Mouse (Mus musculus) testis, postnatal 14 days (tissue): Measurements from ENCODE around the gene Pphln1.

Experiments used
- DNase-seq: peaks from one replicate; pipeline ENCODE4 v3.0.0; 2021; ENCODE audit warnings: low spot score

Pphln1 gene

GRCm38 (mm10) chr15:93435998-93436397 is 37.8 kb downstream of the Pphln1 start:
- DNase-seq, result no peak

DNA sequence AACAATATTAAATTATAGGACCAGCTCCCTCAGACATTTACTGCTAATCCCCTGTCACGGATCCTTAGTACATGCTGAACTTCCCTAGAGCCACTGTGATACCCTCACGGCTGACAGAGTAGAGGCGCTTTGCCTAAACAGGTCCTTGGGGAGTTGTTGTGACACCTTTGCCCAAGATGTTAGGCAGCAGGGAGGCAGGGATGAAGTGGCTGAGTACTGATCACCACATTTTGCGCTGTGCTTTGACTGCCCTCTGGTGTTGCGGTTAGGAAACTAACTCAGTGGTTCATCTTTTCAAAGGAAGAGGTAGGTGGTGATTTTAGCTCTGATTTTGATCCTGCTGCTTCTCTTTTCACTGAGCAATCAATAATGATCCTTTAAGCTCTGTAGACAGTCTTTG is 40.5 kb downstream of the Pphln1 start:
- DNase-seq, result no peak

DNA sequence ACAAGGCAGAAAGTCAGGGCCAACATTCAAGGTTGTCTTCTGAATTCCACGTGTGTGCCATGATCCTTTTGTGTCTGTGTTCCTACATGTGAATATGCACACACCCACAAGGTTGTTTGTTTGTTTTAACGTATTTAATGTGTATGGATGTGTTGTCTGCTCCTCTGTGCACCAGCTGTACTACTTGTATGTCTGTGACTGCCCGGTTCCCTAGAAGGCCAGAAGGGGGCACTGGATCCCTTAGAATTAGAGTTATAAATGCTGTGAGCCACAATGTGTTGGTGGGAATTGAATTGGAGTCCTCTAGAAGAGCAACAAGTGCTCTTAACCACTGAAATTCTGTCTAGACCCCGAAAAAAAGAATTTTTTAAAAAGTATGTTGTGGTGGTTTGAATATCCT is 44.1 kb downstream of the Pphln1 start:
- DNase-seq, result no peak

GRCm38 (mm10) chr15:93443676-93444075 is 45.5 kb downstream of the Pphln1 start:
- DNase-seq, result no peak

DNA sequence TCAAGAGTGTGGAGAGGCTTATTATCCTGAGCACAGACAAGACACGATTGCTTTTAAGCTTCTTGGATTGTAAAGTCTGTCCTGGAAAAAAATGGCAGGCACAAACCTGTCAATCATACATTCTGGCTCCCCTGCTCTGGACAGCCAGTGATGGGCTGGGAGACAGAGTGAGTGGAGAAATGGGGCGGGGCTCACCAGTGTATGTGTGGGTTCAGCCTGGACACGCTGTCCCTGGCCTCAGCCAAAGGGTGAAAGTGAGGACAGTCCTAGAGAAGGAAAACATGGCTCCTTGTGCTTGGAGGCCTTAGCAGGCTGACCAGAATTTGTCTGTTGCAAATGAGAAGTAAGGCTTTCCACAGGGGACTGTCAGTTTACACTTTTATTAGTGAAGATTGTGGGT is 50.7 kb downstream of the Pphln1 start:
- DNase-seq, result no peak

DNA sequence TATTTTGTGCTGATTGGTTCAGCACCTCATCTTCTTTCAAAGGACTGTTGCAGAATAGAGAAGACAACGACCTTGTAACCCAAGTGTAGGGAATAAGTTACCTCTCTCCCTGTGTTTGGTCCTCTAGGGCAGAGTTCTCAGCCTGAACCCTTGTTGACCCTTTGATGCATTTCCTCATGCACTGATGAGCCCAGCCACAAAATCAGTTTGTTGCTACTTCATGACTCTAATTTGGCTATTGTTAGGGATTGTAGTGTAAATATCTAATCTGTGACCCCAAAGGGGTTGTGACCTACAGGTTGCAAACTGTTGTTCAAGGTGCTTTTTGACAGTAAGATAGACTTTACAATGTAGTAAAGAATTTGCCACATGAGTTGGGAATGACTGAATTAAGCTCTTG is 55.1 kb downstream of the Pphln1 start:
- DNase-seq, result no peak

DNA sequence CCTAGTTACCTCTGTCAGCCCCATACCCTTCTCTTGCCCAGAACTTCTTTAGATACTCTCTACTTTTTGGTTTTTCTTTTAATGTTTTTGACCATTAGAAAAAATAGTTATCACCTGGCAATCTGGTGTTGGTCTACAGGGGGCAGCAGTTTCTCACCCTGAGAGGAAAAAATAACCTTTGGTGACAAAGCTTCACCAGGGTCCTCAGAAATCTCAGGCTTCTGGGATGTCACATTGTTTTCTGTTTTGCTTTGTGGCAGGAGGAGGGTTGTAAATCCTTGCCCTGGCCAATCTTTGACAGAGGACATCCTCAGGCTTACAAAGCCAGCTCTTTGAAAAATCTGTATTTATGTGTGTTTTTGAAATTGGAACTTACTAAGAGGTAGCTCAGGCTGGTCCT is 57.9 kb downstream of the Pphln1 start:
- no peak for DNase-seq

- no peak for DNase-seq
These were observed 61.3 kb downstream of the Pphln1 start for GRCm38 (mm10) chr15:93459422-93459821.

GRCm38 (mm10) chr15:93461066-93461465 is 62.9 kb downstream of the Pphln1 start:
- DNase-seq, result no peak

GRCm38 (mm10) chr15:93471651-93472050 is 73.5 kb downstream of the Pphln1 start:
- DNase-seq, result no peak

DNA sequence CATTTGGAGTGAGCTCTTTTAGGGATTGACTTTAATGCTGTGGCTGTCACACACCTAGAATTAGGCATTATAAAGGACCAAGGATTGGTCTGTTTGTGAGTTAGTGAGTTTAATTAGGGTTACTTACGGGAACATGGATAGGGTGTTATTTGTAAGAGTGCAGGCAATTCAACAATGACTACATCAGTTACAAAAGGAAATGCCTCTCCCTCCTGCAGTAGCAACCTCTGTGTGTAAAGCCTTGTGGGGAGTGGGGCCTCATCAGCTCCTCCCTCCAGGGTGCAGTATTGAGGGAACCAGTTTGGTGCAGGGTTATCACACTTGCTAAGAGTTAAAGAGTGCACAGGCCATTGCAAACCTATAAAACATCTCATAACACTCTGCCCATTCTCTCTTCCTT is 73.9 kb downstream of the Pphln1 start:
- DNase-seq, result no peak

- no peak for DNase-seq
These were observed 76.1 kb downstream of the Pphln1 start for GRCm38 (mm10) chr15:93474277-93474676.

GRCm38 (mm10) chr15:93475688-93476087 is 77.5 kb downstream of the Pphln1 start:
- DNase-seq, result no peak

- DNase-seq, result no peak
These were observed 79.6 kb downstream of the Pphln1 start for GRCm38 (mm10) chr15:93477729-93478128.

DNA sequence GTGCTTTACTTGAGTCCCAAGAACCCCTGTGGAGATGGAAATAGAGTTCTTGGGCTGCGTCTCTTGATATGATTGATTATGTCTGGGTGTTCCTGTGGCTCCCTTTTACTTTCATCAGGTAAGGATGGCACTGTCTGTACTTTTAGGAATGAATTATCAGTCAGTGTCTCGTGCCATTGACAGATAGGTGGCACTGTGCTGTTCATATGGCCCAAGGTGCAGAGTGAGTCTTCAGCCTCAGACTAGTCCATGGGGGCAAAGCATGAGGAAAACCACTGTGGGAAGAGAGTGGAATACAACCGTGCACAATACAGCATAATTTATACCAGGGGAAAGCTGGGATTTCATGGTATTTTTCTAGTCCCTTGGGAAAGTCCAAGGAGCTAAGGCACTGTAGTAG is 80.5 kb downstream of the Pphln1 start:
- no peak for DNase-seq

DNA sequence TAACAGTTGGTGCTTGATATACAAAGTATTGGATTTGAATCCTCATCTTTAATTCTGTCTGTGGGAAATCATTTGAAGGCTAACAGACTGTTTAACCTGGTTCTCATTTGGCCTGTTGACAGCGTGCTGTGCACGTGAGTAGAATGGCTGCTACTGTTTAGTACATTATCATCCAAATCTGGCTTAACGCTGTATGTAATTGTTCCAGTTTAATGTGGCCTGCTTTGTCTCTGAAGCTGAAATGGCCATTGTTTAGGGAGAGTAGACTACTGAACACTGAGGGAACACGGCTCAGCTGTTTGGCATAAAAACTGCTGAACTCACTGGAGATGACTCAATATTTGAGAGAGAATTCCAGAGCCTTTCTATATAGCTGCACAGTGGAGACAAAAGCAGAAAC is 81.3 kb downstream of the Pphln1 start:
- DNase-seq, result no peak

GRCm38 (mm10) chr15:93481112-93481511 is 83.0 kb downstream of the Pphln1 start:
- DNase-seq, result no peak

DNA sequence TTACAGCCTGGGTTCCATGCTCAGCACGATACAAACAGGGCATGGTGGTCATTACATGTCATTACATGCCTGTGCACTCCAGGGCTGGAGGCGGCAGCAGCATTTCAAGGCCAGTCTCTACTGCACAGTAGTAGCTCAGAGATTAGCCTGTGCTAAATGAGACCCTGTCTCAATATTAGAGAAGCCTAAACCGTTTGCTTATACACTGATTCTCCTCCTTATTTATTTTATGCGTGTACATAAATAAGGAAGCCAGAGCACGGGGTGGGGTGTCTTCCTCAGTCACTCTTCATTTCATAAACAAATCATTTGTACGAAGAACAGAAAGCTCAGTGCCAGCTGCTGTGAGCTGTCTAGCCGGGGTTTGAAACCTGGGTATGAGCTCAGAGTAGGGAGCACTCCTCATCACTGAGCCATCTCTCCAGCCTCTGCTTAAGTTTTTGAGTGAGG is 86.1 kb downstream of the Pphln1 start:
- no peak for DNase-seq

GRCm38 (mm10) chr15:93485252-93485651 is 87.1 kb downstream of the Pphln1 start:
- DNase-seq, result no peak

GRCm38 (mm10) chr15:93486066-93486465 is 87.9 kb downstream of the Pphln1 start:
- no peak for DNase-seq

- DNase-seq, result no peak
These were observed 91.4 kb downstream of the Pphln1 start for GRCm38 (mm10) chr15:93489597-93489996.

DNA sequence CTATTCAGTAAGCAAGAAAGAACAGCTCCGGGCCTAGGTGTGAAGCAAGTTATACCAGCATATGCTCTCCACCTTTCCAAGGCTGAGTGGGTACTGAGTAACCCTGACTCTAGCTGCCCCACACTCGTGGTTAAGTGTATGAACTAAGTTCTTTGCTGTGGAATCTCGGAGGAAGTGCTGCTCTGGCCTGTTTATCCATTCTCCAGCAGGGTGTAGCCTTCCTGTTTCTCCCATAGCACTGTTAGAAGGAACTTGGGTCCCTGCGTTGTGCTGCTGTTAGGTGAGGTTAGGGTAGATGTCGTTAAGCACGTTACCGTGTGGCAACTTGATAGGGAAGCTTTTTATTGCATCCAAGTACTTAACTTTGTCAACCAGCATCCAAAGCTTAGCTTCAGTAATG is 96.5 kb downstream of the Pphln1 start:
- DNase-seq, result no peak

- DNase-seq, result no peak
These were observed 101.7 kb downstream of the Pphln1 start for GRCm38 (mm10) chr15:93499866-93500265.

DNA sequence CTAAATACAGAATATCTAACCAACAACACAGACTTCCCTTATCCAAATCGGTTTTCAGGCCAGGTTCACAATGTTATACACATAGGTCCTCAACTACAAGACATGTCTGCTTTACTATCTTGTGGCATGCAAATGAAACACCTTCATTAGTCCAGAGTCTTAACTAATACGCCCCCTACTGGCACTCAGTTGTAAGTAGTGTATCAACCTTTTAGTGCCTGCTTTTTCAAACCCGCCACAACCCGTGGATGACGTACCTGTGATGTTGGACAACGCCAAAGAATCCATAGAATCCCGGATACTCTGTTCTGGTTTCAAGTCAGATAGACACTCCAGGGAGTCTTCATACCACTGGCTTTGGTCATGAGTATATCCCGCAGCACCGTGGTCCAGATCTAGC is 104.6 kb downstream of the Pphln1 start:
- DNase-seq, result no peak

DNA sequence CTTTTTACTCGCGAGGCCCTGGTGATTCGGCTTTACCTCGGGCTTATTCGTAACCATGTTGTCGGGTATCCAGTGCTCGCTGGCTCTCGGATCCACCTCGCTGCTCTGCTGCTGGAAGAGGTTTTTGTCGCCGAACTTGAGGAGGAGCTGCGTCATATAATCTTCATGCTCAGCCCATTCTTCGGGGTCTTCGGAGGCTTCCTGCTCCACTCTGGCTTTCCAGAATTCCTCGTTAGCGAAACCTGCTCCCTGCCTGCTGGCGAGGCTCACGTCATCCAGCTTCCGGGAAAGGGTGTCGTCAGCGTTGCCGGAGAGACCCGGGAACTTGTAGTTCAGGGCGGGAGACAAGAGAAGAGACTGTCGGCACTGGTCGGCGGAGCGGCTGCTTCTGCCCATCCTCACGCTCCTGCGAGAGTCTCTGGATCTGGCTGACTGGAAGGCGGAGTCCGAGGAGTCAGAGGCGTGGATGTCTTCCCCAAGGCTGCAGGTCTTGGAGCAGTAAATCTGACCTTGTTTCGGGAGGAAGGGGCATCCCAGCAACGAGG is 105.1 kb downstream of the Pphln1 start:
- no peak for DNase-seq
